ENCODE assay signal across 13 mouse cellular contexts in genomic region chr14:120292617-120293195, GRCm38 (mm10). TPM values are rescaled to one million over a fixed set of nuclear protein-coding genes. Genes with fewer than 3 reads are reported as not detected.
DNase-seq lines count a peak whose midpoint lies in the region; ATAC-seq and TF ChIP-seq lines count a peak whose summit lies in the region.
"Had no signal": no experiment of that assay in that cellular context is flagged by ENCODE, and none has a peak within 500 bp of the region (broad histone marks: within the 10 kb centered on the region; RNA-seq: fewer than 3 reads in every experiment).

No protein-coding gene starts in this region.

- no peak overlapping the region for H3K4me2 ChIP-seq in forebrain, embryonic 11.5 days (ENCODE audit: low read depth, low read length, severe bottlenecking)
- H3K4me2 ChIP-seq in forebrain, embryonic 13.5 days, result no peak overlapping the region
- no peak overlapping the region for H3K4me2 ChIP-seq in kidney, embryonic 16.5 days (replicated peaks; ENCODE audit: low read depth, low read length)
- H3K4me2 ChIP-seq in embryonic facial prominence, embryonic 14.5 days (ENCODE audit: low read depth, low read length), result no peak overlapping the region
- H3K4me2 ChIP-seq in myocyte (ENCODE audit: low read depth), result peak overlapping the region; percentile 63

- no peak overlapping the region for H3K4me3 ChIP-seq in forebrain, embryonic 11.5 days (ENCODE audit: low read depth, low read length)
- H3K4me3 ChIP-seq in forebrain, embryonic 13.5 days, result no peak overlapping the region
- no peak overlapping the region for H3K4me3 ChIP-seq in kidney, embryonic 16.5 days (ENCODE audit: low read length)
- H3K4me3 ChIP-seq in embryonic facial prominence, embryonic 14.5 days (ENCODE audit: low read depth, low read length), result no peak overlapping the region
- no peak overlapping the region for H3K4me3 ChIP-seq in myocyte

- H3K79me2 ChIP-seq in myocyte (ENCODE audit: control insufficient read depth, insufficient read depth), result peaks cover 81% of the 10 kb centered on the region

- no peaks in the 10 kb centered on the region for H3K9me3 ChIP-seq in forebrain, embryonic 11.5 days (ENCODE audit: control insufficient read depth, low read length)
- H3K9me3 ChIP-seq in forebrain, embryonic 13.5 days (replicated peaks), result no peaks in the 10 kb centered on the region
- no peaks in the 10 kb centered on the region for H3K9me3 ChIP-seq in kidney, embryonic 16.5 days (ENCODE audit: low read length)
- no peaks in the 10 kb centered on the region for H3K9me3 ChIP-seq in embryonic facial prominence, embryonic 14.5 days (ENCODE audit: control insufficient read depth, low read length)

- DNase-seq in forebrain, embryonic 11.5 days (ENCODE audit: low spot score), result peak; percentile 13
- DNase-seq in kidney, postnatal 4 days, result no peak
- no peak for DNase-seq in embryonic facial prominence, embryonic 14.5 days (ENCODE audit: low spot score)
- no peak for DNase-seq in natural killer cell, adult 2 months (ENCODE audit: low spot score in 2 of 2)
- DNase-seq in thymus, postnatal 25 days, result no peak
- DNase-seq: cerebellum, postnatal 14 days; layer of hippocampus, postnatal 36 days; spleen, adult 18-20 months; thymus, adult 2 months had no signal

- peaks cover 2% of the 10 kb centered on the region; the same call in 1 of the 2 replicates for H3K4me1 ChIP-seq in forebrain, embryonic 11.5 days (replicated peaks; ENCODE audit: control insufficient read depth, insufficient read depth, low read length)
- H3K4me1 ChIP-seq in forebrain, embryonic 13.5 days, result peaks cover 11% of the 10 kb centered on the region
- H3K4me1 ChIP-seq in kidney, embryonic 16.5 days (ENCODE audit: insufficient read depth, low read length), result peaks cover 60% of the 10 kb centered on the region
- H3K4me1 ChIP-seq in embryonic facial prominence, embryonic 14.5 days (ENCODE audit: control insufficient read depth, insufficient read depth, low read length), result peaks cover 69% of the 10 kb centered on the region

- H3K9ac ChIP-seq in forebrain, embryonic 11.5 days (ENCODE audit: low read length), result no peak overlapping the region
- no peak overlapping the region for H3K9ac ChIP-seq in forebrain, embryonic 13.5 days
- no peak overlapping the region for H3K9ac ChIP-seq in kidney, embryonic 16.5 days (replicated peaks; ENCODE audit: low read length)
- no peak overlapping the region for H3K9ac ChIP-seq in embryonic facial prominence, embryonic 14.5 days (ENCODE audit: low read depth, low read length)

- ATAC-seq in forebrain, embryonic 11.5 days (replicated peaks; ENCODE audit: low FRiP score), result no peak
- no peak for ATAC-seq in forebrain, embryonic 13.5 days
- no peak for ATAC-seq in kidney, embryonic 16.5 days (ENCODE audit: low FRiP score, low TSS enrichment)
- ATAC-seq in embryonic facial prominence, embryonic 14.5 days (ENCODE audit: low read depth), result no peak

- H3K36me3 ChIP-seq in forebrain, embryonic 11.5 days (ENCODE audit: control insufficient read depth, insufficient read depth, low read length), result no peaks in the 10 kb centered on the region
- H3K36me3 ChIP-seq in forebrain, embryonic 13.5 days (ENCODE audit: poor library complexity, severe bottlenecking), result no peaks in the 10 kb centered on the region; the same call in 1 of the 2 replicates
- H3K36me3 ChIP-seq in kidney, embryonic 16.5 days (ENCODE audit: insufficient read depth, low read length), result no peaks in the 10 kb centered on the region; the same call in 1 of the 2 replicates
- peaks cover 19% of the 10 kb centered on the region for H3K36me3 ChIP-seq in embryonic facial prominence, embryonic 14.5 days (ENCODE audit: control insufficient read depth, insufficient read depth, low read length)
- peaks cover 8% of the 10 kb centered on the region for H3K36me3 ChIP-seq in myocyte (ENCODE audit: control insufficient read depth, insufficient read depth)

- no peaks in the 10 kb centered on the region for H3K27me3 ChIP-seq in forebrain, embryonic 11.5 days (ENCODE audit: control insufficient read depth, insufficient read depth, low read length)
- no peaks in the 10 kb centered on the region for H3K27me3 ChIP-seq in forebrain, embryonic 13.5 days
- H3K27me3 ChIP-seq in kidney, embryonic 16.5 days (ENCODE audit: insufficient read depth, low read length), result no peaks in the 10 kb centered on the region
- no peaks in the 10 kb centered on the region for H3K27me3 ChIP-seq in embryonic facial prominence, embryonic 14.5 days (replicated peaks; ENCODE audit: control insufficient read depth, insufficient read depth, low read length)
- H3K27me3 ChIP-seq in myocyte (ENCODE audit: control insufficient read depth, insufficient read depth, insufficient read length), result no peaks in the 10 kb centered on the region

- 82% methylated on average over 6 of the region's 6 CpGs for WGBS in forebrain, embryonic 11.5 days
- 75% methylated on average over 6 of the region's 6 CpGs for WGBS in forebrain, embryonic 13.5 days
- WGBS in kidney, embryonic 16.5 days, result 78% methylated on average over 6 of the region's 6 CpGs
- 74% methylated on average over 6 of the region's 6 CpGs for WGBS in embryonic facial prominence, embryonic 14.5 days

- H3K27ac ChIP-seq in forebrain, embryonic 11.5 days (ENCODE audit: low read depth, low read length), result no peak overlapping the region
- no peak overlapping the region for H3K27ac ChIP-seq in forebrain, embryonic 13.5 days
- H3K27ac ChIP-seq in kidney, embryonic 16.5 days (ENCODE audit: low read length), result peak overlapping the region; percentile 17; the same call in 1 of the 2 replicates
- H3K27ac ChIP-seq in embryonic facial prominence, embryonic 14.5 days (replicated peaks; ENCODE audit: low read depth, low read length), result peak overlapping the region; percentile 65; the same call in 1 of the 2 replicates
- H3K27ac ChIP-seq: macrophage had no signal

- no peak overlapping the region for H3ac ChIP-seq in myocyte (ENCODE audit: control insufficient read depth, insufficient read length)

- TF ChIP-seq POLR2A in myocyte (IDR thresholded peaks at IDR 0.05; ENCODE audit: insufficient read length, low read depth), result no peak

TF ChIP-seq in myocyte, 11 proteins besides CTCF, POLR2A, EP300 and RAD21:
- TF ChIP-seq MYOD1 (IDR thresholded peaks at IDR 0.05; ENCODE audit: control insufficient read depth in 1 of 3, insufficient read length in 2 of 3, low read depth in 2 of 3) (no peak), E2F4 (IDR thresholded peaks at IDR 0.05; ENCODE audit: insufficient read depth) (no peak), USF1 (IDR thresholded peaks at IDR 0.05; ENCODE audit: low read depth) (no peak), REST (IDR thresholded peaks at IDR 0.05; ENCODE audit: insufficient read depth, insufficient read length) (no peak), MAX (IDR thresholded peaks at IDR 0.05; ENCODE audit: low read depth) (no peak), SRF (IDR thresholded peaks at IDR 0.05; ENCODE audit: control insufficient read depth, insufficient read length, low read depth) (no peak), TCF12 (IDR thresholded peaks at IDR 0.05; ENCODE audit: insufficient read depth, poor library complexity, severe bottlenecking) (no peak), MYOG (IDR thresholded peaks at IDR 0.05; ENCODE audit: control insufficient read depth in 1 of 3, insufficient read depth in 1 of 3, insufficient read length in 2 of 3, low read depth in 2 of 3) (no peak), POLR2AphosphoS2 (IDR thresholded peaks at IDR 0.05; ENCODE audit: insufficient read length, low read depth) (no peak), TCF3 (IDR thresholded peaks at IDR 0.05; ENCODE audit: insufficient read length, low read depth) (no peak), CEBPB (IDR thresholded peaks at IDR 0.05; ENCODE audit: insufficient read depth, poor library complexity, severe bottlenecking) (no peak)

RNA-seq across cellular contexts. Expression of gene Mbnl2, which starts 17.2 kb away (rescaled TPM):
- 39.2 and 39.6 TPM in 2 replicates for polyA plus RNA-seq in forebrain, embryonic 11.5 days (2014; fragmentation: Nextera tagmentation; extraction: Ambion mirVana)
- polyA plus RNA-seq in forebrain, embryonic 13.5 days (2015; fragmentation: Nextera tagmentation; extraction: Ambion mirVana), result 18.7 and 19.4 TPM in 2 replicates
- polyA plus RNA-seq in kidney, embryonic 16.5 days (2015; fragmentation: Nextera tagmentation; extraction: Ambion mirVana), result 103 and 106 TPM in 2 replicates
- polyA plus RNA-seq in embryonic facial prominence, embryonic 14.5 days (2014; fragmentation: Nextera tagmentation; extraction: Ambion mirVana), result 157 and 162 TPM in 2 replicates
- 38.5 TPM for polyA plus RNA-seq in myocyte (2012; fragmentation: generic; extraction: Trizol)

Comparison
In these comparisons a context has a peak if more than half of its experiments do, and no peak if none do; other contexts are left out.
1. H3K27ac ChIP-seq: peak in kidney, embryonic 16.5 days (single experiment) and embryonic facial prominence, embryonic 14.5 days (single experiment); none in forebrain, embryonic 11.5 days (single experiment) and forebrain, embryonic 13.5 days (single experiment).